In the genomic region with DNA sequence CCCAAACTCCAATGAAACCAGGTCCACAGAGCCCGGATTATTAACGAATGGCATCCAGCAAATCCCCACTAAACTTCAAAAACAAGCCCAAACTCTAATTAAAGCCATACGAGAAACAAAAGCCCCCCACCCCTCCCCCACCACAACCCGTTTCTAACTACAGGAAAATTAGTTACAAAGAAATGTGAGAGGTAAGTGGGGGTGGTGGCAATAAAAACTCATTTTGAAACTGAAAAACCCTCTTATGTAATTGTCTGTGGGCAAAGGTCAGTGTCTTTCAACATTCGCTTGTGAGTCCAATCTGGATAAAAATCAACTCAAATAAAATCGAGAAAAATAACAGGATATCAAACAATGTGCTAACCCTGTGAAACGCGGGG, we compare ENCODE assay signal across 7 mouse cellular contexts. TPM values are rescaled to one million over a fixed set of nuclear protein-coding genes. Genes with fewer than 3 reads are reported as not detected.
A peak's percentile ranks its signal among the peaks of the same experiment; 100 is the strongest.
DNase-seq lines count a peak whose midpoint lies in the region; ATAC-seq lines count a peak whose summit lies in the region.

No protein-coding gene starts in this region.

- no peak overlapping the region for H3K27ac ChIP-seq in forebrain, embryonic 11.5 days (ENCODE audit: low read depth, low read length)
- no peak overlapping the region for H3K27ac ChIP-seq in intestine, embryonic 15.5 days
- no peak overlapping the region; the same call in 1 of the 2 replicates for H3K27ac ChIP-seq in neural tube, embryonic 14.5 days (ENCODE audit: low read depth, low read length)

- no peaks in the 10 kb centered on the region for H3K36me3 ChIP-seq in forebrain, embryonic 11.5 days (ENCODE audit: control insufficient read depth, insufficient read depth, low read length)
- H3K36me3 ChIP-seq in intestine, embryonic 15.5 days = no peaks in the 10 kb centered on the region
- H3K36me3 ChIP-seq in neural tube, embryonic 14.5 days (ENCODE audit: control insufficient read depth, insufficient read depth, low read length) = no peaks in the 10 kb centered on the region

- no peaks in the 10 kb centered on the region for H3K9me3 ChIP-seq in forebrain, embryonic 11.5 days (ENCODE audit: control insufficient read depth, low read length)
- no peaks in the 10 kb centered on the region for H3K9me3 ChIP-seq in intestine, embryonic 15.5 days
- H3K9me3 ChIP-seq in neural tube, embryonic 14.5 days (ENCODE audit: control insufficient read depth, low read length) = no peaks in the 10 kb centered on the region

- H3K27me3 ChIP-seq in forebrain, embryonic 11.5 days (ENCODE audit: control insufficient read depth, insufficient read depth, low read length) = peaks cover 13% of the 10 kb centered on the region
- no peaks in the 10 kb centered on the region for H3K27me3 ChIP-seq in intestine, embryonic 15.5 days (replicated peaks)
- H3K27me3 ChIP-seq in neural tube, embryonic 14.5 days (ENCODE audit: control insufficient read depth, insufficient read depth, low read length) = no peaks in the 10 kb centered on the region

- peak; percentile 62 for DNase-seq in lung, postnatal 36 days
- no peak for DNase-seq in lung, postnatal 4 days
- peak; percentile 65 for DNase-seq in forebrain, embryonic 11.5 days (ENCODE audit: low spot score)
- DNase-seq in adrenal gland, adult 18-20 months (ENCODE audit: low spot score in 2 of 2) = no peak

- no peak overlapping the region for H3K4me3 ChIP-seq in forebrain, embryonic 11.5 days (ENCODE audit: low read depth, low read length)
- no peak overlapping the region for H3K4me3 ChIP-seq in intestine, embryonic 15.5 days (replicated peaks)
- peak overlapping the region; percentile 2; the same call in 1 of the 2 replicates for H3K4me3 ChIP-seq in neural tube, embryonic 14.5 days (ENCODE audit: low read depth, low read length)

- H3K4me1 ChIP-seq in forebrain, embryonic 11.5 days (replicated peaks; ENCODE audit: control insufficient read depth, insufficient read depth, low read length) = peaks cover 22% of the 10 kb centered on the region
- peaks cover 16% of the 10 kb centered on the region for H3K4me1 ChIP-seq in intestine, embryonic 15.5 days (replicated peaks)
- peaks cover 25% of the 10 kb centered on the region for H3K4me1 ChIP-seq in neural tube, embryonic 14.5 days (ENCODE audit: control insufficient read depth, insufficient read depth, low read length)

- ATAC-seq in forebrain, embryonic 11.5 days (replicated peaks; ENCODE audit: low FRiP score) = no peak
- no peak for ATAC-seq in intestine, embryonic 15.5 days
- ATAC-seq in neural tube, embryonic 14.5 days (ENCODE audit: low read depth) = no peak
- ATAC-seq in inflammation-experienced regulatory T-cells, adult 6 months = no peak

- peak overlapping the region; percentile 32; the same call in 1 of the 2 replicates for H3K4me2 ChIP-seq in forebrain, embryonic 11.5 days (ENCODE audit: low read depth, low read length, severe bottlenecking)
- peak overlapping the region; percentile 93 for H3K4me2 ChIP-seq in intestine, embryonic 15.5 days (replicated peaks)
- H3K4me2 ChIP-seq in neural tube, embryonic 14.5 days (ENCODE audit: low read depth, low read length) = peak overlapping the region; percentile 97

- 8% methylated on average over 8 of the region's 8 CpGs for WGBS in forebrain, embryonic 11.5 days
- 42% methylated on average over 8 of the region's 8 CpGs for WGBS in intestine, embryonic 15.5 days
- 24% methylated on average over 8 of the region's 8 CpGs for WGBS in neural tube, embryonic 14.5 days

- no peak overlapping the region for H3K9ac ChIP-seq in forebrain, embryonic 11.5 days (ENCODE audit: low read length)
- no peak overlapping the region for H3K9ac ChIP-seq in intestine, embryonic 15.5 days
- no peak overlapping the region for H3K9ac ChIP-seq in neural tube, embryonic 14.5 days (replicated peaks; ENCODE audit: low read depth, low read length)

RNA-seq across cellular contexts. Expression of gene Nfil3, which starts 4.8 kb away (rescaled TPM):
- 16.1 and 17.8 TPM in 2 replicates for polyA plus RNA-seq in forebrain, embryonic 11.5 days (2014; fragmentation: Nextera tagmentation; extraction: Ambion mirVana)
- polyA plus RNA-seq in intestine, embryonic 15.5 days (2015; fragmentation: Nextera tagmentation; extraction: Ambion mirVana) = 31.9 and 34.4 TPM in 2 replicates
- 49.5 and 52.7 TPM in 2 replicates for polyA plus RNA-seq in neural tube, embryonic 14.5 days (2014; fragmentation: Nextera tagmentation; extraction: Ambion mirVana)
- 10 to 100 TPM; 54.5 to 54.7 TPM for total RNA-seq in adrenal gland, adult 18-20 months (2021)
- polyA plus RNA-seq in inflammation-experienced regulatory T-cells, adult 6 months (2017; shearing (Covaris generic)) = 1 to 10 TPM; 2.7 to 4.1 (median 3.8) TPM

RNA-seq across cellular contexts. Expression of gene Auh, which starts 46.6 kb away (rescaled TPM):
- polyA plus RNA-seq in forebrain, embryonic 11.5 days (2014; fragmentation: Nextera tagmentation; extraction: Ambion mirVana) = 33.3 and 33.7 TPM in 2 replicates
- 41.8 and 46.8 TPM in 2 replicates for polyA plus RNA-seq in intestine, embryonic 15.5 days (2015; fragmentation: Nextera tagmentation; extraction: Ambion mirVana)
- 63.6 and 65.8 TPM in 2 replicates for polyA plus RNA-seq in neural tube, embryonic 14.5 days (2014; fragmentation: Nextera tagmentation; extraction: Ambion mirVana)
- total RNA-seq in adrenal gland, adult 18-20 months (2021) = 100 to 1,000 TPM; 126 to 138 TPM
- polyA plus RNA-seq in inflammation-experienced regulatory T-cells, adult 6 months (2017; shearing (Covaris generic)) = 10 to 100 TPM; 25.0 to 28.2 (median 26.2) TPM

Comparison
In these comparisons a context has a peak if more than half of its experiments do, and no peak if none do; other contexts are left out.
1. DNase-seq: peak in lung, postnatal 36 days (single experiment) and forebrain, embryonic 11.5 days (single experiment); none in lung, postnatal 4 days (0 of 2) and adrenal gland, adult 18-20 months (0 of 2).
2. H3K4me2 ChIP-seq: peak in every context shown above with its lines; median percentile 97 in neural tube, embryonic 14.5 days; 93 in intestine, embryonic 15.5 days; 32 in forebrain, embryonic 11.5 days.